Mouse (Mus musculus) central nervous system, embryonic 14 days (tissue): Measurements from ENCODE around the gene Lrrc10. TPM values are rescaled to one million over a fixed set of nuclear protein-coding genes. Genes with fewer than 3 reads are reported as not detected.

Experiments
- polyA plus RNA-seq: library from polyadenylated mRNA; depleted of rRNA; stranded (reverse); fragments of >200 nt; gene quantifications from 2 replicates; pipeline ENCODE4 v1.2.3, GENCODE M21; 2012; rRNA removed

Lrrc10 gene
- polyA plus RNA-seq = 0.05 TPM in 1 of 2 replicates, not detected in the other

GRCm38 (mm10) chr10:117045175-117046056 is at the start of gene Lrrc10:
Gene Lrrc10 (plus strand): TSS chr10:117045341.

GRCm38 (mm10) chr10:117063254-117064021 is 18.3 kb downstream of the Lrrc10 start, which contains the start of gene Cct2:
Gene Cct2 (minus strand): TSS chr10:117063814.

Other genes with a start within 250 kb of the Lrrc10 start
- 0.06 and 0.10 TPM in 2 replicates for gene Myrfl, start 148.4 kb upstream of the Lrrc10 start, polyA plus RNA-seq
- 34.7 and 40.5 TPM in 2 replicates for gene Rab3ip, start 94.6 kb upstream of the Lrrc10 start, polyA plus RNA-seq
- gene Gm10271, start 72.7 kb upstream of the Lrrc10 start, polyA plus RNA-seq = not detected in 2 replicates
- gene Best3, start 59.0 kb upstream of the Lrrc10 start, polyA plus RNA-seq = 0.07 and 0.75 TPM in 2 replicates
- 264 and 278 TPM in 2 replicates for gene Cct2, start 18.5 kb downstream of the Lrrc10 start, polyA plus RNA-seq
- 33.9 and 34.8 TPM in 2 replicates for gene Frs2, start 103.2 kb downstream of the Lrrc10 start, polyA plus RNA-seq
- 127 and 143 TPM in 2 replicates for gene Yeats4, start 179.2 kb downstream of the Lrrc10 start, polyA plus RNA-seq
- not detected in 2 replicates for gene 9530003J23Rik, start 193.4 kb downstream of the Lrrc10 start, polyA plus RNA-seq
- gene Lyz2, start 237.0 kb downstream of the Lrrc10 start, polyA plus RNA-seq = 24.4 and 25.3 TPM in 2 replicates
- 0.07 and 0.14 TPM in 2 replicates for gene Lyz1, start 247.5 kb downstream of the Lrrc10 start, polyA plus RNA-seq